Mouse (Mus musculus) hindbrain, embryonic 10.5 days (tissue): ENCODE measurements around the gene Oaf. TPM values are rescaled to one million over a fixed set of nuclear protein-coding genes. Genes with fewer than 3 reads are reported as not detected.

Source experiments
- DNase-seq: peaks from one replicate; pipeline ENCODE4 v3.0.0-alpha.2; 2017; ENCODE audit warnings: low spot score
- H3K27ac ChIP-seq: fragments of 300-500 bp; sonication (generic); 2 replicates; pipeline ENCODE4 v1.5.1; 2016; ENCODE audit warnings: mild to moderate bottlenecking, moderate library complexity
- H3K27me3 ChIP-seq: fragments of 300-500 bp; sonication (generic); 2 replicates; pipeline ENCODE4 v1.6.1; 2016; ENCODE audit warnings: mild to moderate bottlenecking; ENCODE audit not compliant: poor library complexity, insufficient read depth, severe bottlenecking
- H3K36me3 ChIP-seq: fragments of 300-500 bp; sonication (generic); 2 replicates; pipeline ENCODE4 v1.6.1; 2016; ENCODE audit warnings: mild to moderate bottlenecking, moderate library complexity
- H3K4me1 ChIP-seq: fragments of 300-500 bp; sonication (generic); replicated peaks from 2 replicates; pipeline ENCODE4 v1.6.1; 2016; ENCODE audit warnings: mild to moderate bottlenecking
- H3K4me3 ChIP-seq: fragments of 300-500 bp; sonication (generic); 2 replicates; pipeline ENCODE4 v1.5.1; 2016; ENCODE audit warnings: mild to moderate bottlenecking, moderate library complexity
- H3K9me3 ChIP-seq: fragments of 300-500 bp; sonication (generic); 2 replicates; pipeline ENCODE4 v1.6.1; 2016; ENCODE audit warnings: mild to moderate bottlenecking, moderate library complexity
- WGBS: fragments of 180-500 bp; shearing (Covaris S2); methylation state at CpG from one replicate; pipeline ENCODE4 v1.1.7; 2016; 5-methylcytosine and 5-hydroxymethylcytosine counted together
- polyA plus RNA-seq: library from polyadenylated mRNA; unstranded; fragments of >200 nt; fragmentation: Nextera tagmentation; extraction: Ambion mirVana; gene quantifications from 2 replicates; pipeline ENCODE4 v1.2.1, GENCODE M21; 2016

Gene Oaf
- polyA plus RNA-seq, 1 experiment from 2014 or later, result 43.0 TPM

GRCm38 (mm10) chr9:43262390-43262789 is 22.7 kb upstream of the Oaf start:
- Histone ChIP-seq H3K9me3 (no peaks in the 10 kb centered on the region), H3K36me3 (no peaks in the 10 kb centered on the region), H3K27me3 (peaks cover 26% of the 10 kb centered on the region), H3K27ac (peak overlapping the region; percentile 72), H3K4me1 (peaks cover 51% of the 10 kb centered on the region), H3K4me3 (no peak overlapping the region)
- DNase-seq, result no peak
- 52% methylated on average over 4 of the region's 4 CpGs for WGBS

- 25% methylated on average over 2 of the region's 2 CpGs for WGBS
- Histone ChIP-seq H3K4me1 (peaks cover 53% of the 10 kb centered on the region), H3K9me3 (no peaks in the 10 kb centered on the region), H3K27me3 (peaks cover 25% of the 10 kb centered on the region), H3K27ac (peak overlapping the region; percentile 72), H3K36me3 (no peaks in the 10 kb centered on the region), H3K4me3 (no peak overlapping the region)
- peak; percentile 31 for DNase-seq
These were observed 22.2 kb upstream of the Oaf start for GRCm38 (mm10) chr9:43261941-43262340.

- peaks cover 56% of the 10 kb centered on the region for H3K4me1 ChIP-seq
- no peak overlapping the region for H3K4me3 ChIP-seq
- no peaks in the 10 kb centered on the region for H3K9me3 ChIP-seq
- peak overlapping the region; percentile 72 for H3K27ac ChIP-seq
- H3K36me3 ChIP-seq, result no peaks in the 10 kb centered on the region
- 60% methylated on average over 4 of the region's 4 CpGs for WGBS
- H3K27me3 ChIP-seq, result peaks cover 19% of the 10 kb centered on the region
- DNase-seq, result peak; percentile 50
These were observed 21.6 kb upstream of the Oaf start for GRCm38 (mm10) chr9:43261124-43261907.

GRCm38 (mm10) chr9:43260661-43261060 is 20.9 kb upstream of the Oaf start:
- peaks cover 61% of the 10 kb centered on the region for H3K4me1 ChIP-seq
- no peaks in the 10 kb centered on the region for H3K36me3 ChIP-seq
- WGBS, result 90% methylated on average over 7 of the region's 7 CpGs
- H3K4me3 ChIP-seq, result no peak overlapping the region
- peaks cover 14% of the 10 kb centered on the region for H3K27me3 ChIP-seq
- DNase-seq, result no peak
- H3K27ac ChIP-seq, result peak overlapping the region; percentile 72
- no peaks in the 10 kb centered on the region for H3K9me3 ChIP-seq

GRCm38 (mm10) chr9:43253271-43253681 is 13.6 kb upstream of the Oaf start:
- Histone ChIP-seq H3K4me1 (peaks cover 46% of the 10 kb centered on the region), H3K36me3 (no peaks in the 10 kb centered on the region), H3K27me3 (no peaks in the 10 kb centered on the region), H3K9me3 (no peaks in the 10 kb centered on the region), H3K4me3 (peak overlapping the region; percentile 18; the same call in 1 of the 2 replicates), H3K27ac (peak overlapping the region; percentile 82)
- peak; percentile 64 for DNase-seq
- WGBS, result 21% methylated on average over 5 of the region's 5 CpGs

- DNase-seq, result peak; percentile 66
- Histone ChIP-seq H3K27ac (peak overlapping the region; percentile 82), H3K36me3 (no peaks in the 10 kb centered on the region), H3K4me3 (peak overlapping the region; percentile 18; the same call in 1 of the 2 replicates), H3K27me3 (no peaks in the 10 kb centered on the region), H3K9me3 (no peaks in the 10 kb centered on the region), H3K4me1 (peaks cover 46% of the 10 kb centered on the region)
- 48% methylated on average over 3 of the region's 3 CpGs for WGBS
These were observed 13.1 kb upstream of the Oaf start for GRCm38 (mm10) chr9:43252790-43253189.

- DNase-seq, result no peak
- Histone ChIP-seq H3K4me1 (peaks cover 43% of the 10 kb centered on the region), H3K36me3 (no peaks in the 10 kb centered on the region), H3K27me3 (no peaks in the 10 kb centered on the region), H3K4me3 (no peak overlapping the region), H3K9me3 (no peaks in the 10 kb centered on the region), H3K27ac (peak overlapping the region; percentile 82; the same call in 1 of the 2 replicates)
- WGBS, result 85% methylated on average over 2 of the region's 2 CpGs
These were observed 12.1 kb upstream of the Oaf start for GRCm38 (mm10) chr9:43251786-43252185.

GRCm38 (mm10) chr9:43246738-43247180 is 7.0 kb upstream of the Oaf start:
- no peaks in the 10 kb centered on the region for H3K36me3 ChIP-seq
- 40% methylated on average over 10 of the region's 10 CpGs for WGBS
- no peak overlapping the region for H3K4me3 ChIP-seq
- no peaks in the 10 kb centered on the region for H3K9me3 ChIP-seq
- H3K27ac ChIP-seq, result 0 out of 2 replicates have a peak overlapping the region, but pooled peaks have one; percentile 29
- no peak for DNase-seq
- peaks cover 5% of the 10 kb centered on the region; the same call in 1 of the 2 replicates for H3K4me1 ChIP-seq
- no peaks in the 10 kb centered on the region for H3K27me3 ChIP-seq

- no peak overlapping the region for H3K4me3 ChIP-seq
- peaks cover 10% of the 10 kb centered on the region for H3K4me1 ChIP-seq
- H3K27ac ChIP-seq, result no peak overlapping the region
- H3K27me3 ChIP-seq, result peaks cover 6% of the 10 kb centered on the region; the same call in 1 of the 2 replicates
- no peaks in the 10 kb centered on the region for H3K9me3 ChIP-seq
- DNase-seq, result no peak
- 84% methylated on average over 7 of the region's 7 CpGs for WGBS
- no peaks in the 10 kb centered on the region for H3K36me3 ChIP-seq
These were observed 6.3 kb upstream of the Oaf start for GRCm38 (mm10) chr9:43245801-43246570.

GRCm38 (mm10) chr9:43242432-43242831 is 2.7 kb upstream of the Oaf start:
- H3K27me3 ChIP-seq, result peaks cover 37% of the 10 kb centered on the region
- WGBS, result 89% methylated on average over 5 of the region's 5 CpGs
- peaks cover 43% of the 10 kb centered on the region for H3K4me1 ChIP-seq
- H3K9me3 ChIP-seq, result no peaks in the 10 kb centered on the region
- H3K36me3 ChIP-seq, result no peaks in the 10 kb centered on the region
- DNase-seq, result no peak
- no peak overlapping the region for H3K4me3 ChIP-seq
- no peak overlapping the region for H3K27ac ChIP-seq

GRCm38 (mm10) chr9:43241970-43242369 is 2.3 kb upstream of the Oaf start:
- DNase-seq, result no peak
- Histone ChIP-seq H3K4me3 (no peak overlapping the region), H3K36me3 (no peaks in the 10 kb centered on the region), H3K27ac (no peak overlapping the region), H3K27me3 (peaks cover 42% of the 10 kb centered on the region), H3K4me1 (peaks cover 47% of the 10 kb centered on the region), H3K9me3 (no peaks in the 10 kb centered on the region)
- WGBS, result 89% methylated on average over 8 of the region's 8 CpGs

GRCm38 (mm10) chr9:43241291-43241690 is 1.6 kb upstream of the Oaf start:
- DNase-seq, result no peak
- peaks cover 48% of the 10 kb centered on the region for H3K4me1 ChIP-seq
- WGBS, result 65% methylated on average over 4 of the region's 4 CpGs
- H3K27ac ChIP-seq, result no peak overlapping the region
- no peaks in the 10 kb centered on the region for H3K36me3 ChIP-seq
- H3K9me3 ChIP-seq, result no peaks in the 10 kb centered on the region
- no peak overlapping the region for H3K4me3 ChIP-seq
- H3K27me3 ChIP-seq, result peaks cover 47% of the 10 kb centered on the region

- peaks cover 49% of the 10 kb centered on the region for H3K27me3 ChIP-seq
- no peak for DNase-seq
These were observed 836 bp upstream of the Oaf start for GRCm38 (mm10) chr9:43240594-43240900.

More at GRCm38 (mm10) chr9:43240594-43240900, 836 bp upstream of the Oaf start:
- Histone ChIP-seq H3K4me1 (peaks cover 48% of the 10 kb centered on the region), H3K4me3 (peak overlapping the region; percentile 71), H3K9me3 (no peaks in the 10 kb centered on the region), H3K27ac (peak overlapping the region; percentile 86), H3K36me3 (no peaks in the 10 kb centered on the region)
- 47% methylated on average over 2 of the region's 2 CpGs for WGBS
